Mouse (Mus musculus) megakaryocyte, embryonic 14.5 days (primary cell): ENCODE data around the gene Ppp1r3d. TPM values are rescaled to one million over a fixed set of nuclear protein-coding genes. Genes with fewer than 3 reads are reported as not detected.
A peak's percentile ranks its signal among the peaks of the same experiment; 100 is the strongest.

Experiments
- H3K27me3 ChIP-seq: replicated peaks from 2 replicates; pipeline ENCODE3; 2012; ENCODE audit warnings: inconsistent platforms
- H3K36me3 ChIP-seq: replicated peaks from 2 replicates; pipeline ENCODE3; 2012; ENCODE audit warnings: low read length, inconsistent platforms, mixed read lengths
- H3K4me1 ChIP-seq: 2 replicates; pipeline ENCODE4 v1.6.1; 2012; ENCODE audit warnings: inconsistent platforms
- H3K4me3 ChIP-seq: replicated peaks from 2 replicates; pipeline ENCODE3; 2012; ENCODE audit warnings: moderate library complexity, mild to moderate bottlenecking, inconsistent platforms
- H3K9me3 ChIP-seq: 2 replicates; pipeline ENCODE4 v1.6.1; 2012; ENCODE audit warnings: inconsistent platforms
- FLI1 ChIP-seq: IDR thresholded peaks from 2 replicates; pipeline ENCODE4 v1.6.1; 2012; ENCODE audit warnings: low read length, inconsistent platforms, mixed read lengths
- GATA1 ChIP-seq: IDR thresholded peaks from 3 replicates; pipeline ENCODE4 v1.6.1; 2012; ENCODE audit warnings: mixed read lengths, low read length, inconsistent platforms, borderline replicate concordance
- polyA plus RNA-seq: library from polyadenylated mRNA; stranded (reverse); fragments of >175 nt; gene quantifications from 2 replicates; pipeline ENCODE4 v1.2.3, GENCODE M21; 2012; ENCODE audit warnings: low replicate concordance; ENCODE audit not compliant: insufficient read depth

Gene Ppp1r3d
- 8.0 and 20.4 TPM in 2 replicates for polyA plus RNA-seq

GRCm38 (mm10) chr2:178414261-178415149 is at the start of gene Ppp1r3d, which contains the start of gene Fam217b:
Gene Ppp1r3d, minus strand, starts transcription at chr2:178414472.
Gene Fam217b, plus strand, starts transcription at chr2:178414524.
- Histone ChIP-seq H3K9me3 (no peaks in the 10 kb centered on the region), H3K27me3 (peaks cover 9% of the 10 kb centered on the region), H3K4me3 (peak within 1 kb of the TSS; percentile 98), H3K36me3 (peaks cover 28% of the 10 kb centered on the region), H3K4me1 (peaks cover 77% of the 10 kb centered on the region)
- TF ChIP-seq FLI1 (no peak), GATA1 (no peak)

GRCm38 (mm10) chr2:178460353-178460752 is 46.1 kb upstream of the Ppp1r3d start:
- Histone ChIP-seq H3K4me3 (no peak overlapping the region), H3K27me3 (peaks cover 6% of the 10 kb centered on the region), H3K9me3 (peaks cover 11% of the 10 kb centered on the region), H3K36me3 (no peaks in the 10 kb centered on the region), H3K4me1 (peaks cover 16% of the 10 kb centered on the region)
- TF ChIP-seq GATA1: no peak
- no peak for TF ChIP-seq FLI1

GRCm38 (mm10) chr2:178457414-178457813 is 43.1 kb upstream of the Ppp1r3d start:
- peaks cover 16% of the 10 kb centered on the region for H3K9me3 ChIP-seq
- TF ChIP-seq GATA1 (no peak), FLI1 (no peak)
- H3K4me1 ChIP-seq: peaks cover 20% of the 10 kb centered on the region
- no peaks in the 10 kb centered on the region for H3K36me3 ChIP-seq
- H3K27me3 ChIP-seq: peaks cover 11% of the 10 kb centered on the region
- H3K4me3 ChIP-seq: no peak overlapping the region

- no peaks in the 10 kb centered on the region for H3K36me3 ChIP-seq
- no peak for TF ChIP-seq GATA1
- TF ChIP-seq FLI1: no peak
- H3K9me3 ChIP-seq: peaks cover 7% of the 10 kb centered on the region; the same call in 1 of the 2 replicates
- H3K4me1 ChIP-seq: peaks cover 16% of the 10 kb centered on the region
- no peak overlapping the region for H3K4me3 ChIP-seq
- peaks cover 14% of the 10 kb centered on the region for H3K27me3 ChIP-seq
These were observed 40.6 kb upstream of the Ppp1r3d start for GRCm38 (mm10) chr2:178454664-178455516.

GRCm38 (mm10) chr2:178450961-178451360 is 36.7 kb upstream of the Ppp1r3d start:
- Histone ChIP-seq H3K9me3 (peaks cover 7% of the 10 kb centered on the region; the same call in 1 of the 2 replicates), H3K36me3 (no peaks in the 10 kb centered on the region), H3K4me1 (peaks cover 11% of the 10 kb centered on the region), H3K4me3 (no peak overlapping the region), H3K27me3 (peaks cover 11% of the 10 kb centered on the region)
- TF ChIP-seq FLI1 (no peak), GATA1 (no peak)

- H3K9me3 ChIP-seq: peaks cover 7% of the 10 kb centered on the region; the same call in 1 of the 2 replicates
- H3K36me3 ChIP-seq: no peaks in the 10 kb centered on the region
- TF ChIP-seq GATA1 (no peak), FLI1 (no peak)
- no peak overlapping the region for H3K4me3 ChIP-seq
- H3K27me3 ChIP-seq: peaks cover 7% of the 10 kb centered on the region
- peaks cover 7% of the 10 kb centered on the region for H3K4me1 ChIP-seq
These were observed 36.0 kb upstream of the Ppp1r3d start for GRCm38 (mm10) chr2:178450236-178450635.

- TF ChIP-seq GATA1: no peak
- no peak for TF ChIP-seq FLI1
- peaks cover 3% of the 10 kb centered on the region for H3K27me3 ChIP-seq
- peaks cover 7% of the 10 kb centered on the region; the same call in 1 of the 2 replicates for H3K9me3 ChIP-seq
- H3K4me3 ChIP-seq: no peak overlapping the region
- H3K36me3 ChIP-seq: no peaks in the 10 kb centered on the region
- peaks cover 4% of the 10 kb centered on the region; the same call in 1 of the 2 replicates for H3K4me1 ChIP-seq
These were observed 35.1 kb upstream of the Ppp1r3d start for GRCm38 (mm10) chr2:178449386-178449785.

- H3K27me3 ChIP-seq: peaks cover 9% of the 10 kb centered on the region
- H3K36me3 ChIP-seq: no peaks in the 10 kb centered on the region
- no peak for TF ChIP-seq FLI1
- TF ChIP-seq GATA1: no peak
- H3K4me3 ChIP-seq: no peak overlapping the region
- peaks cover 6% of the 10 kb centered on the region; the same call in 1 of the 2 replicates for H3K9me3 ChIP-seq
- H3K4me1 ChIP-seq: peaks cover 21% of the 10 kb centered on the region
These were observed 23.0 kb upstream of the Ppp1r3d start for GRCm38 (mm10) chr2:178437311-178437710.

- Histone ChIP-seq H3K4me1 (peaks cover 30% of the 10 kb centered on the region), H3K9me3 (no peaks in the 10 kb centered on the region), H3K4me3 (no peak overlapping the region), H3K36me3 (no peaks in the 10 kb centered on the region), H3K27me3 (peaks cover 20% of the 10 kb centered on the region)
- TF ChIP-seq FLI1: no peak
- TF ChIP-seq GATA1: no peak
These were observed 19.6 kb upstream of the Ppp1r3d start for GRCm38 (mm10) chr2:178433903-178434302.
